Mouse (Mus musculus) thymus, adult 2 months (tissue): Measurements from ENCODE around the gene Park7. TPM values are rescaled to one million over a fixed set of nuclear protein-coding genes. Genes with fewer than 3 reads are reported as not detected.
"Not testable (repeated sequence)": the region's sequence is repeated elsewhere in the genome, so short reads cannot be mapped to it uniquely, and the experiment has no call there.

Experiments used
- DNase-seq: peaks from one replicate; pipeline ENCODE4 v3.0.0; 2021
- H3K27ac ChIP-seq: fragments of 200-500 bp; 2 replicates; pipeline ENCODE4 v1.5.1; 2012; ENCODE audit warnings: low read length, control low read depth; ENCODE audit not compliant: control insufficient read depth, insufficient read depth
- H3K27me3 ChIP-seq: fragments of 200-500 bp; 2 replicates; pipeline ENCODE4 v1.6.1; 2012; ENCODE audit warnings: mild to moderate bottlenecking, low read length, moderate library complexity, mixed read lengths; ENCODE audit not compliant: control insufficient read depth, insufficient read depth
- H3K36me3 ChIP-seq: fragments of 200-500 bp; 2 replicates; pipeline ENCODE4 v1.6.1; 2012; ENCODE audit warnings: mild to moderate bottlenecking, low read length, moderate library complexity; ENCODE audit not compliant: control insufficient read depth, insufficient read depth
- H3K4me1 ChIP-seq: fragments of 200-500 bp; replicated peaks from 2 replicates; pipeline ENCODE4 v1.6.1; 2012; ENCODE audit warnings: low read length; ENCODE audit not compliant: control insufficient read depth, insufficient read depth
- H3K4me3 ChIP-seq: fragments of 200-500 bp; 2 replicates; pipeline ENCODE4 v1.5.1; 2012; ENCODE audit warnings: mild to moderate bottlenecking, low read length, control low read depth, moderate library complexity; ENCODE audit not compliant: control insufficient read depth, insufficient read depth
- CTCF ChIP-seq: fragments of 200-500 bp; IDR thresholded peaks from 2 replicates; pipeline ENCODE4 v1.5.1; 2012; ENCODE audit warnings: mild to moderate bottlenecking, control low read depth, low read length, moderate library complexity, borderline replicate concordance; ENCODE audit not compliant: control insufficient read depth, poor library complexity, insufficient read depth; ENCODE audit errors: extremely low read depth
- POLR2A ChIP-seq: fragments of 200-500 bp; IDR thresholded peaks from 2 replicates; pipeline ENCODE4 v1.6.1; 2012; ENCODE audit warnings: mild to moderate bottlenecking, low read length, control low read depth, moderate library complexity; ENCODE audit not compliant: control insufficient read depth, poor library complexity, insufficient read depth; ENCODE audit errors: extremely low read depth
- WGBS: fragments of 180-500 bp; shearing (Covaris S2); methylation state at CpG from one replicate; pipeline ENCODE4 v1.1.7; 2018; 5-methylcytosine and 5-hydroxymethylcytosine counted together
- polyA plus RNA-seq: library from polyadenylated mRNA; depleted of rRNA; stranded (reverse); fragments of >200 nt; gene quantifications from 2 replicates; pipeline ENCODE4 v1.2.3, GENCODE M21; 2012

The Park7 gene
- polyA plus RNA-seq, 1 experiment, result 138 TPM

DNA sequence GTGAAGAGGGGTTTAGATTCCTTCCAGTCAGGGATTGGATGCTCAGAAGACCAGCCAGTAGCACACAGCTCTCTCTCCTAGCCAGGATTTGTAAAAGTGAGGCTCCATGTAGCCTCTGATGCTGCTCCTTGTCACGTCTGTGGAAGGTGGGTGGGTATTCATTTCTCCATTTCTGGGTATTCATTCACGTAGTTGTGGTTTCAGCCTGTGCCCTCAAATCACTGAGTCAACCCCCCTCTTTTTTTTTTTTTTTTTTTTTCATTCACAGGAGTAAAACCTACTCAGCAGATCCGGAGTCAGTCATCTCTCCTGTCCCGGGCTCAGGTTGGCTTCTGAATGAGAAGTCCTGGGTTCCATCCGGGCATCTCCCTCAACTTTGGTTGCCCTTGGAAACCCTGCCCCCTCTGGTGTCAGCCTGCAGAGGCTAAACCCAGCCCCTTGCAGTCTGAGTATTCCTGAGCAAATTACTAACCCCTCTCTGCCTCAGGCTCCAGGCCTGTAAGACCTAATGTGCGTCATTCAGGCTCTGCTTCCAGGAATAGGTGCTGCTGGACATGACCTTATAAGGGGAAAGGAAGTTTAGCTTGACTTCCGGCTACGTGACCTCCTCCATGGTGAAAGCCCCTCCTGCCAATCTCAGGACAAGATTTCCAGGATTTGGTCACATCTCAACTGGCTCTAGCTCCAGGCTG, 3.2 kb upstream of the Park7 start:
- 68% methylated on average over 8 of the region's 8 CpGs for WGBS
- no peaks in the 10 kb centered on the region for H3K27me3 ChIP-seq
- H3K4me1 ChIP-seq, result peaks cover 13% of the 10 kb centered on the region
- H3K36me3 ChIP-seq, result no peaks in the 10 kb centered on the region
- H3K27ac ChIP-seq, result no peak overlapping the region
- TF ChIP-seq CTCF, result no peak
- no peak for TF ChIP-seq POLR2A
- DNase-seq, result no peak
- H3K4me3 ChIP-seq, result no peak overlapping the region

DNA sequence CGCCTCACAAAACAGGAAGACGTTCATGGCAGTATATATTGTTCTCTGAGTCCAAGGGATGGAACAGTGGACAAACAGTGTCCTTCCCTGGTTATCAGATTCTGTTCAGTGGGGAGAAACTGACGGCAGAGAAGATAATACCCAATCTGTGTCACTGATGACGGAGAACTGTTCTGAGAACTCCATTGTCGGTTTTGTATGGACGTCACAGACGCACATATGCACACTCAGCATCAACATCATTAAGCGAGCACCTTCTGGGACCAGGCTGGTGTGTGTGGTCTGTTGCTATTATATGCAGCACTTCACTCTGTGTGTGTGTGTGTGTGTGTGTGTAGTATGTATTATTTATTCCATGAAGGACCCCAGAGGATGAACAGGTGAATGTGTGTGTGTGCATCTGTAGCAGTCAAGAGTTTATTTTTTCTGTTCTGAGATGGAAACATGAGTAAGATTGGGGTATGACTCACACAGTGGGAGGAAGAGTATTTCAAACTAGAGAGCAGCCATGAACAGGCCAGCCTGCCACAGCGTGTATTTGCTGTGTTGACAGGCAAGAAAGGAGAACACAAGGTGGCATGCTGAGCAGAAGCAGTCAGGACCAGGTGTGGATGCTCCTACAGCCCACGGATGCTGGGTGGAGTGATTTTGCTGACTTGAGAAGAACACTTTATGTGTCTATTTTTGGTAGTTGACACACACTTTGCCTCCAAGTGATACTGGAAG, 1.1 kb upstream of the Park7 start:
- 57% methylated on average over 10 of the region's 10 CpGs for WGBS
- peaks cover 7% of the 10 kb centered on the region for H3K4me1 ChIP-seq
- no peaks in the 10 kb centered on the region for H3K36me3 ChIP-seq
- H3K27ac ChIP-seq, result no peak overlapping the region
- no peak for TF ChIP-seq POLR2A
- TF ChIP-seq CTCF, result no peak
- no peak overlapping the region for H3K4me3 ChIP-seq
- no peak for DNase-seq
- no peaks in the 10 kb centered on the region for H3K27me3 ChIP-seq

- no peaks in the 10 kb centered on the region for H3K36me3 ChIP-seq
- TF ChIP-seq CTCF (no peak), POLR2A (no peak)
- H3K27ac ChIP-seq, result peak overlapping the region; percentile 49; the same call in 1 of the 2 replicates
- H3K4me1 ChIP-seq, result peaks cover 14% of the 10 kb centered on the region
- H3K4me3 ChIP-seq, result peak overlapping the region; percentile 73
- WGBS, result 14% methylated on average over 12 of the region's 12 CpGs
- no peak for DNase-seq
- H3K27me3 ChIP-seq, result no peaks in the 10 kb centered on the region
Observed at GRCm38 (mm10) chr4:150913743-150914142, 494 bp downstream of the Park7 start.

DNA sequence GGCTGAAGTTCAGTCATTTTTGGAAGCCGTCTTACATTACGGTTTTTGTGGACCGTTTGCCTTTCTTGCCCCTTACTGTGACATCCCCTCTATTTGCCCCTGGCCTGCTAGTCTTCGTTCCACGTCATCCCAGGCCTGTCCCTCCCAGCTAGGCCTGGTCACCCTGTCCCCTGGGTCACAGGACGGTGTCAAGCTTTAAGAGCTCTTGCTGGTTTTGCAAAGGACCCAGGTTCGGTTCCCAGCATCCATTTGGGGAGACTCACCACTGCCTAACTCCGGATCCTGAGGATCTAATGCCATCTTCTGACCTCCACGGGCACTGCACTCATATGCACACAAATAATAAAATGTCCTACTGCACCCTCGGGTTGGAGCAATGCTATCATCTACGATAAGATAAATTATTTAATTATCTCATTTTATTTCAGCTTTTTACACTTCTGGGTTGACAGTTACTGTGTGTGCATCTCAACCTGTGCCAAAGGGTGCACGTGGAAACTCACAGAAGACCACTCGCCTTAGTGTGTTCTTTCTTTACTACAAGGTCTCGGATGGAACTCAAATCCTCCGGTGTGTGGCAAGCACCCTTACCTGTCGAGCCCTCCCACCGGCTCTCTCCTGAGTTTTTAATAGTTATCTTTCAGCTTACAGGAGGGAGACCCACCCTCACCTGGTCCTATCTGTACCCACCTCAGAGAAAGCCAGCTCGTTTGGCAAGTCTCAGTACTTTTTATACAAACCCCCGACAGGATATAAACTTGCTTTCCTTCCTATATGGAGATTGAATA, 3.9 kb downstream of the Park7 start:
- no peak for DNase-seq
- H3K4me3 ChIP-seq, result no peak overlapping the region
- TF ChIP-seq POLR2A, result no peak
- no peak for TF ChIP-seq CTCF
- H3K4me1 ChIP-seq, result peaks cover 14% of the 10 kb centered on the region
- H3K27me3 ChIP-seq, result no peaks in the 10 kb centered on the region
- H3K27ac ChIP-seq, result peak overlapping the region; percentile 36
- 95% methylated on average over 19 of the region's 19 CpGs for WGBS
- no peaks in the 10 kb centered on the region; the same call in 1 of the 2 replicates for H3K36me3 ChIP-seq

GRCm38 (mm10) chr4:150909451-150910156, 4.6 kb downstream of the Park7 start:
- WGBS, result 1% methylated on average over 56 of the region's 56 CpGs
- Histone ChIP-seq H3K4me3 (peak overlapping the region; percentile 84), H3K36me3 (peaks cover 4% of the 10 kb centered on the region; the same call in 1 of the 2 replicates), H3K4me1 (peaks cover 10% of the 10 kb centered on the region), H3K27me3 (no peaks in the 10 kb centered on the region), H3K27ac (peak overlapping the region; percentile 36)
- peak; percentile 98 for DNase-seq
- TF ChIP-seq CTCF (peak; percentile 20; the same call in 1 of the 2 replicates), POLR2A (peak; percentile 86)

DNA sequence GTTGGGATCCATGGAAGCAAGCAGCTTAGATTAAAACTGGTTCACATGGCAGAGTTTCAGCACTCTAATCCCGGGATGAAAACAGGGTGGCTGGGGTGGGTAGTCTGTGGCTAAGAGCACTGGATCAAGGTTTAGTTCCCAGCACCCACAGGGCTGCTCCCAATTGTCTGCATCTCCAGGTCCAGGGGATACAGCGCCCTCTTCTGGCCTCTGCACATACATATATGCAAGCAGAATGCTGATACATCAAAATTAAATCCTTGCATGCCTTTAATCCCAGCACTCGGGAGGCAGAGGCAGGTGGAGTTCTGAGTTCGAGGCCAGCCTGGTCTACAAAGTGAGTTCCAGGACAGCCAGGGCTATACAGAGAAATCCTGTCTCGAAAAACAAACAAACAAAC, 5.7 kb downstream of the Park7 start:
- H3K27me3 ChIP-seq, H3K36me3 ChIP-seq, H3K27ac ChIP-seq, H3K4me3 ChIP-seq, DNase-seq: not testable (repeated sequence)
- WGBS, result 88% methylated on average over 5 of the region's 5 CpGs
- peaks cover 13% of the 10 kb centered on the region for H3K4me1 ChIP-seq
